Mouse (Mus musculus) myocyte (in vitro differentiated cells): ENCODE results near the gene Hist1h2br.
"Not testable (repeated sequence)": the region's sequence is repeated elsewhere in the genome, so short reads cannot be mapped to it uniquely, and the experiment has no call there.

Source experiments
- CEBPB ChIP-seq: IDR thresholded peaks from 2 replicates; pipeline ENCODE4 v1.6.1; 2011; ENCODE audit warnings: mild to moderate bottlenecking, moderate library complexity; ENCODE audit not compliant: poor library complexity, insufficient read depth, severe bottlenecking
- E2F4 ChIP-seq: IDR thresholded peaks from one replicate; pipeline ENCODE4 v1.6.1; 2011; ENCODE audit warnings: mild to moderate bottlenecking, control low read depth, moderate library complexity; ENCODE audit not compliant: insufficient read depth
- MAX ChIP-seq: IDR thresholded peaks from one replicate; pipeline ENCODE4 v1.6.1; 2011; ENCODE audit warnings: low read depth, mild to moderate bottlenecking, control low read depth
- MYOD1 ChIP-seq, 3 experiments: IDR thresholded peaks; one replicate each; pipeline ENCODE4 v1.6.1; 2011; ENCODE audit warnings: control low read depth in 2 of 3, low read depth in 2 of 3, mild to moderate bottlenecking in 2 of 3, moderate library complexity in 1 of 3; ENCODE audit not compliant: insufficient read length in 2 of 3, control insufficient read depth in 1 of 3
- MYOG ChIP-seq, 3 experiments: IDR thresholded peaks; one replicate each; pipeline ENCODE4 v1.6.1; 2011; ENCODE audit warnings: control low read depth in 2 of 3, low read depth in 2 of 3, mild to moderate bottlenecking in 2 of 3; ENCODE audit not compliant: insufficient read length in 2 of 3, control insufficient read depth in 1 of 3, insufficient read depth in 1 of 3
- POLR2A ChIP-seq: IDR thresholded peaks from one replicate; pipeline ENCODE4 v1.6.1; 2011; ENCODE audit warnings: low read depth, mild to moderate bottlenecking, control low read depth, moderate library complexity; ENCODE audit not compliant: insufficient read length
- POLR2AphosphoS2 ChIP-seq: IDR thresholded peaks from one replicate; pipeline ENCODE4 v1.6.1; 2011; ENCODE audit warnings: low read depth, control low read depth; ENCODE audit not compliant: insufficient read length
- REST ChIP-seq: IDR thresholded peaks from one replicate; pipeline ENCODE4 v1.6.1; 2011; ENCODE audit warnings: mild to moderate bottlenecking, control low read depth, moderate library complexity; ENCODE audit not compliant: insufficient read depth, insufficient read length
- SRF ChIP-seq: IDR thresholded peaks from one replicate; pipeline ENCODE4 v1.6.1; 2011; ENCODE audit warnings: low read depth; ENCODE audit not compliant: control insufficient read depth, insufficient read length
- TCF12 ChIP-seq: IDR thresholded peaks from one replicate; pipeline ENCODE4 v1.6.1; 2011; ENCODE audit warnings: mild to moderate bottlenecking, control low read depth; ENCODE audit not compliant: poor library complexity, insufficient read depth, severe bottlenecking
- TCF3 ChIP-seq: IDR thresholded peaks from one replicate; pipeline ENCODE4 v1.6.1; 2011; ENCODE audit warnings: low read depth, control low read depth; ENCODE audit not compliant: insufficient read length
- USF1 ChIP-seq: IDR thresholded peaks from one replicate; pipeline ENCODE4 v1.6.1; 2011; ENCODE audit warnings: low read depth, mild to moderate bottlenecking, control low read depth, moderate library complexity

DNA sequence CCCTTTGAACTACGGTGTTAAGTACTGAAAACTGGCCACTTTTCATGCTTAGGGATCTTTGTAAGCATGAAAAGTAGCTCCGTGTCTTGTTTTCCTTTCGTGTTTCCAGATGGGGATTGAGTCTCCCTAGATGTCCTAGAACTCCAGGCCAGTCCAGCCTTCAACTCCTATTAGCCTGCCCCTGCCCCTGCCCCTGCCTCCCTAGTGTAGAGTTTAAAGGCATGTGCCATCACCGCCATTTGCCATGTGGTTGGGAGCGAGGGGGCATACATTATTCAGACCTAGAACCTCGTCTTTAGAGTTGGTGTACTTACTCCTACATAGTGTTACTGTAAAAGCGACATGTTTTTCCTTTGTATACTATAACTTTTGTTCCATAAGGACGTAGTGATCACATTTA lies 22.5 kb upstream of the Hist1h2br start:
- TF ChIP-seq MYOD1 (IDR thresholded peaks at IDR 0.05; ENCODE audit: control insufficient read depth in 1 of 3, insufficient read length in 2 of 3, low read depth in 2 of 3); POLR2A; MAX; TCF3; USF1; CEBPB; E2F4; REST; SRF; TCF12; POLR2AphosphoS2; MYOG (IDR thresholded peaks at IDR 0.05; ENCODE audit: control insufficient read depth in 1 of 3, insufficient read depth in 1 of 3, insufficient read length in 2 of 3, low read depth in 2 of 3): not testable (repeated sequence)
